Mouse (Mus musculus) mouse embryonic stem cell (cell line): ENCODE measurements at regions not wholly inside any gene's neighbourhood (a gene's known extent, or its start where the extent isn't known, plus 50 kb on each side); places are given as distances from the start of the nearest gene placed in this dataset.

Source experiments
- in situ Hi-C, 2 experiments: fragments of 300-500 bp; cut with MboI; formaldehyde crosslinking; loops; 1 replicate in 1 of 2; 3 replicates in 1 of 2; pipeline ENCODE4 v1.14.3; 2019 to 2020; ENCODE audit warnings: low sequenced_read_pairs in 2 of 2, low pct_unique_long_range_greater_than_20kb in 1 of 2, mixed read lengths in 1 of 2; ENCODE audit not compliant: unreplicated experiment in 1 of 2

GRCm38 (mm10) chr15:86852161-86852870 lies 638.1 kb downstream of the Tbc1d22a start:
- in situ Hi-C loops, result no loop called here

GRCm38 (mm10) chr15:86858356-86858906 lies 644.2 kb downstream of the Tbc1d22a start:
- in situ Hi-C loops, result no loop called here

GRCm38 (mm10) chr15:86875721-86876309 lies 661.6 kb downstream of the Tbc1d22a start:
- in situ Hi-C loops, result no loop called here

GRCm38 (mm10) chr15:86896974-86897373 lies 647.1 kb upstream of the Fam19a5 start:
- in situ Hi-C loops, result no loop called here

GRCm38 (mm10) chr15:86899961-86900360 lies 644.1 kb upstream of the Fam19a5 start:
- in situ Hi-C loops, result no loop called here

GRCm38 (mm10) chr15:86903006-86903405 lies 641.1 kb upstream of the Fam19a5 start:
- in situ Hi-C loops, result no loop called here

GRCm38 (mm10) chr15:86913276-86913675 lies 630.8 kb upstream of the Fam19a5 start:
- in situ Hi-C loops, result no loop called here

- in situ Hi-C loops, result no loop called here
These were observed 626.2 kb upstream of the Fam19a5 start for GRCm38 (mm10) chr15:86917891-86918290.

GRCm38 (mm10) chr15:86919704-86920103 lies 624.4 kb upstream of the Fam19a5 start:
- in situ Hi-C loops, result no loop called here

- in situ Hi-C loops, result no loop called here
These were observed 623.9 kb upstream of the Fam19a5 start for GRCm38 (mm10) chr15:86920185-86920584.

GRCm38 (mm10) chr15:86921401-86921800 lies 622.7 kb upstream of the Fam19a5 start:
- in situ Hi-C loops, result no loop called here

GRCm38 (mm10) chr15:86925081-86925749 lies 618.9 kb upstream of the Fam19a5 start:
- in situ Hi-C loops, result no loop called here

- in situ Hi-C loops, result no loop called here
These were observed 611.6 kb upstream of the Fam19a5 start for GRCm38 (mm10) chr15:86932345-86933075.

GRCm38 (mm10) chr15:86937364-86937763 lies 606.7 kb upstream of the Fam19a5 start:
- in situ Hi-C loops, result no loop called here

GRCm38 (mm10) chr15:86944529-86944928 lies 599.6 kb upstream of the Fam19a5 start:
- in situ Hi-C loops, result no loop called here

GRCm38 (mm10) chr15:86952593-86952992 lies 591.5 kb upstream of the Fam19a5 start:
- in situ Hi-C loops, result no loop called here

GRCm38 (mm10) chr15:86957872-86958271 lies 586.2 kb upstream of the Fam19a5 start:
- in situ Hi-C loops, result no loop called here

- in situ Hi-C loops, result no loop called here
These were observed 581.2 kb upstream of the Fam19a5 start for GRCm38 (mm10) chr15:86962921-86963320.

GRCm38 (mm10) chr15:86963486-86963885 lies 580.6 kb upstream of the Fam19a5 start:
- in situ Hi-C loops, result no loop called here
